Mouse (Mus musculus) MEL-GATA-1-ER (cell line): ENCODE measurements around the gene 0610030E20Rik.

Source experiments
- DNase-seq: peaks from one replicate; pipeline ENCODE4 v3.0.0-alpha.2; 2012; ENCODE audit warnings: low read depth; ENCODE audit errors: extremely low read depth

0610030E20Rik gene

GRCm38 (mm10) chr6:72347166-72347941, at the start of gene 0610030E20Rik:
Gene 0610030E20Rik (plus strand): TSS chr6:72347317.
- no peak for DNase-seq

- no peak for DNase-seq
These were observed 49.3 kb upstream of the 0610030E20Rik start for GRCm38 (mm10) chr6:72297825-72298224.

DNA sequence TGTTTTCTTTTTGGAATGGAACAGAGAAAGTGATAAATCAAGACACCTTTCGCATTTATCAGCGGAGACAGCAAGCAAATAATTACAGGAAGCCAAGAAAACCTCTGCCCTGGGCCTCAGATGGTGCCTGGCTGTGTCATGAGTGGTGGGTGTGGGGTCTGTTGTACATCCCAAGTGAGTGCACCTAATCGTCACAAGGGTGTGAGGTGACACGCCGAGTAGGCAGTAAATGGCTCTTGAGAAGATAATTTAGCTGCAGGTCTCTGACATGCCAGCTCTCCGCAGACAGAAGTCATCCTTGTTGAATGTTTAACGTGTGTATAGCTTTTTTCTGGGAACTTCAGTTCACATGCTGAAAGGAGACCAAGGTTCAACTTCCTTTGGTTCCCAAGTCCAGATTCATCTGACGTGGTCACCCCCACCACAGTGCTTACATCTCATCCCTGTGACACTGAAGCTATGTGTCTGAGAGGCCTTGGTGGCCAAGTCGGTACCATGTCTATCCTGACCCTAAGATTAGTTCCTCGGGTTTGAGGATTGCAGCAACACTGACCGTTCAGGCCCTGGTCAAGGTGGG, 44.7 kb upstream of the 0610030E20Rik start:
- no peak for DNase-seq

- no peak for DNase-seq
These were observed 43.6 kb upstream of the 0610030E20Rik start for GRCm38 (mm10) chr6:72303510-72303909.

DNA sequence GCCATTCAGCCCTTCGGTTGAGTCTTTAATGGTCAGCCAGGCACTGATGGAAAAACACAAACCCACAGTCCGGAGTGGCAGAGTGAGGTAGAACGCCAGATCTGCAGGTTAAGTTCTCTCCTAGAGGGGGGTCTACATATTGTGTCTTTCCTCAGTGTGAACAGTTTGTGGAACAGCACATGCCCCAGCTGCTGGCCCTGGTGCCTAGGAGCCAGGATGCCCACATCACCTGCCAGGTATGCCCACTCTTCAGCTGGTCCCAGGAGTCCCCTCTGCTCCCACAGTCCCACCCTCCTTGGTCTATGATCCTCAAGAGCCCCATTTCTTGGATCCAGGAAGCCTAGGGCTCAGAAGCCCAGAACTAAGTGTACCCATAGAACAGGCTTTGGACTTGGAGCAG, 34.9 kb upstream of the 0610030E20Rik start:
- DNase-seq: no peak

- DNase-seq: no peak
These were observed 33.8 kb upstream of the 0610030E20Rik start for GRCm38 (mm10) chr6:72313124-72313867.

- no peak for DNase-seq
These were observed 31.7 kb upstream of the 0610030E20Rik start for GRCm38 (mm10) chr6:72315384-72315783.

DNA sequence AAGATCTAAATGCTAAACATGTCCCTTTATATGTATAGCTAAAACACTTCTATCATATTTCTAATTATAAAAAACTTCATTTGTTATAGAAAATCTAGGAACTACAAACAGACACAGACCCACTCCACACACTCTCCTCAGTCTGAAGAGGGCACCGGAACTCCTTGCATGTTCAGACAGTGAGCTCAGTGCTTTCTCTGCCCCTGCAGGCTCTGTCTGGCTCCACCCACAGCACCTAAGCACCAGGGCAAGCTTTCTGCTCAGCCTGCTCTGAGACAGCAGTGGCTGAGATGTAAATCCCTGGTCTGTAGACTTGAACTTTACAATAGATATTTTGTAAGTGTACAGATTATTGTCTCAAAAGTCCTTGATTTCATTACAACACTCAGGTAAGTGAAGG, 31.1 kb upstream of the 0610030E20Rik start:
- DNase-seq: no peak

DNA sequence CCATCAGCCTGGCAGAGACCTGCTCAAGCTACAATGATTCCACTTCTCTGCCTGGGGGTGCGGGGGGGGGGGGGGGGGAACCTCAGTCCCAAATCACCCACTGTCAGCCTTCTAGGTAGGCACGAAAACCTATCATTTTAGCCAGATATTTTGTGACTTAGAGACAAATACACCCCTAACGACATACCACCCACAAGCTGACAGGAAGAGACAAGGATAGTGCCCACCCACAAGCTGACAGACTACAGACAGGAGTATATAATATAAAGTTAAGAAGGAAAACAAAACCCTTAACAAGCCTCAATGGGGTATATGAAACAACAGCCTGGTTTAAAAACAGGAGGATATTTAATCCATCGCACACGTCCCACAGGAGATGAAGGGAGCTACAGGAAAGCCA, 28.7 kb upstream of the 0610030E20Rik start:
- DNase-seq: no peak

DNA sequence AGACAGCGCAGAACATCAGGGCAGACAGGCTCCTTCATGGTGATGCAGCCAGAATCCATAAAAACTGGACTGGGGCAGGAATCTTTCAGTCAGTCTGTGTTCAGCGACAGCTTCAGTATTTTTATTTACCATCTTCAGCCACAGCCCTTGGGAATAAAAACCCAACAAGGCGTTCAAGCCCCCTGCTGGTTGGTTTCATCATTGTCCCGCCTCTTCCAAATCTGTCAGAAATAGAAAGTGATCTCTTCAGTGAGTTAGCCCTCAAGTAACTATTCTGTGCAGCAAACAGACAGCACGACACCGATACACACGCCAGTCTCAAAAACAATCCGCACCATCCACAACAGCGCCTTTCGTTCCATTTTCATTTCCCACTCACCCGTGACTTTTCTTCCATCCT, 28.1 kb upstream of the 0610030E20Rik start:
- no peak for DNase-seq

DNA sequence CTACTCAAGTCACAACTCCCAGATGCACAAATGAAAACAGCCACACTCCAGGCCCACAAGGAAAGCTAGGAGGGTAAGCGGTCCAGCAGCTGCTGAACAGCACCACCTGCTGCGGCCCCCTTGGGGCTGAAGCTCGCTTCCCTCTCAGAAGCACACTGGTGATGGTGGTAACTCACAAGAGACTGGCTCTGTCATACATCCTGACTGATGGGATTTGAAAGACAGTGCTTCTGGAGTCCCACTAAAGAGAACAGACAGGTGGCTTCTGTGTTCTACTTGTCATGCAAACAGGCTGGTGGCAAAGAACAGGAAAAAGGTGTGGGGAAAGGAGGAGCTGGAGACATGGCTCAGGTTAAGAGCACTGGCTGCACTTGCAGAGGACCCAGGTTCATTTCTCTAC, 24.2 kb upstream of the 0610030E20Rik start:
- no peak for DNase-seq

GRCm38 (mm10) chr6:72323786-72324508, 23.2 kb upstream of the 0610030E20Rik start:
- DNase-seq: no peak

DNA sequence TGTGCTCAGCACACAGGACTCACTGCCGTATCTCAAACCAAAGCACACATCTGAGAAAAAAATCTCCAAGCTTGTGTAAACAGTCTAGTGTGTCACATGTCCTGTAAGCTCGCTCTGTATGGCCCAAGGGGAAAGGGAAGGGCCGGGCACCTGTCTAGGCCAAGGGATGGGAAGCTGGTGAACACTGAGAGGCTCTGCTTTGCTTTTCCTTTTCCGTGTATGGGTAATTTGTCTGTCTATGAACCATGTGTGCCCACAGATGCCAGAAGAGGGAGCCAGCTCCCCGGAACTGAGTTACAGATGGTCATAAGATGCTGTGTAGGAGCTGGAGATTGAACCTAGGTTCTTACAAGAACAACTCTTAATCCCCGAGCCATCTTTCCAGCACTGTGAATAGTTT, 20.8 kb upstream of the 0610030E20Rik start:
- no peak for DNase-seq

DNA sequence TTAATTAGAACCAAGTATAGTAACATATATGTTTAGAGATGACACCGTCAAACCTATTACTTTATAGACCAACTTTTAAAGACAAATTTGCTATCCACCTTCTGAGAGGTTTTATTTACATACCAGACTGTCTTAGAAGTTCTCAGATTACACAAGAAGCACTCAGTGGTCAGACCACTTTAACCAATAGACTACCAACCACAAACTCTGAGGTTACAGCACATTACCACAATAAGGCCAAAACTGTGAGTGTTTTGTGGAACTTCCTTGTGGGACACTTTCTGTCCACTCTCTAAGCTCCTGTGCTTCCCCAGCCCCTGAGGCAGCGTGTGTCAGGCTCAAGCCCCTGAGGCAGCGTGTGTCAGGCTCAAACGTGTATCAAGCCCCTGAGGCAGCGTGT, 18.1 kb upstream of the 0610030E20Rik start:
- DNase-seq: no peak

DNA sequence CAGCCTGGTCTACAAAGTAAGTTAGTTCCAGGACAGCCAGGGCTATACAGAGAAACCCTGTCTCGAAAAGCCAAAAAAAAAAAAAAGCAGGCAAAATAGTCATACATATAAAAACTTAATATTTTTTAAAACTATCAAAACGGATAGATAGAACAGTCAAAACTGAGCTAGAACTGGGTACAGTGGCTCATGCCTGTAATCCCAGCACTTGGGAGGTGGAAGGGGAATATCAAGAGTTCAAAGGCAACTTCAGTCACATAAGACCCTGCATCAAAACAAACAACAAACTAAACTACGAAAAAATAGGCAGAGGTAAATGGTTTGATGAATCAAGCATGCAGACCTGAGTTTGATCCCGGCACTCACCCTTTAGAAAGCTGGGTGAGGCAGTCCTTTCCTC, 17.0 kb upstream of the 0610030E20Rik start:
- no peak for DNase-seq

DNA sequence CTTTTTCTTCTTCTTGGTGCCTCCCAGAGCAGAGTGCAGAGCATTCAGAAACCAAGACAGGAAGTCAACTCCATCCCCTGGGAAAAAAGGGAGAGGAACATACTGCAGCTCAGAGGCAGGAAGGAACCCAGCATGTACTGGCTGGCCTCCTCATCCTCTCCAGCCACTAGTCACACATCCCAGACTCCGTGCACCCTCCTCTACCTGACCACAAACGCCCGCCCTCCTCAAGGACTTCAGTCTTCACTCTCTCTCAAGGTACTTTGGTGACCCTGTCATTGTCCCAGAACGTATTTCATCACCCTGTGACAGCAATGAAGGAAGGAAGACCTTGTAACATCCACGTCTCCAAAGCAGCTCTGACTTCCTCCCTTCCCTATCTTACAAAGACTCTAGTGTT, 14.0 kb upstream of the 0610030E20Rik start:
- no peak for DNase-seq

- no peak for DNase-seq
These were observed 6.6 kb upstream of the 0610030E20Rik start for GRCm38 (mm10) chr6:72340481-72340880.

- no peak for DNase-seq
These were observed 2.6 kb upstream of the 0610030E20Rik start for GRCm38 (mm10) chr6:72344396-72345073.

DNA sequence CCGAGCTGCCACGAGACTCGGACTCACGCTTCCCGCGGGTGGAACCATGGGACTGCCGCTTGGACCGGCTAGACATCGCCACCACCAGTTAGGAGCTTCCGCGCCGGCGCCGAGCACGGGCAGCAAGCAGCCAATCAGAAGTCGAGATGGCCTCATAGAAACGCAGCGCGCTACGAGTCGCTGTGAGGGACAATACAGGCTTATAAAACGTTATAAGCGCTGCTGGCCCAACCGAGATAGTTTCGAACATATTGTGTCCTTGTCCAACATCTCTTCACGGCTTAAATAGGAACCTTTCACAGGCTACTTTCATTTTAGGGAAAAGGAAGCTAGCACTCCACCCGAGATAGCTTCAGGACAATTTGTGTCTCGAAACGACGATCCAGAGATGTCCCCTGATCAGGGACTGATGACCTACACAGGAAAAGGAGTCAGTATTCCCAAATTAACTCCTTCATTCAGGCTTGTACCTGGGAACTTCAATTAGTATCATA, 2.0 kb upstream of the 0610030E20Rik start, which contains the start of gene Usp39:
TSS of gene Usp39 (minus strand) at position 111 of the 494 bp plus-strand sequence.
- peak; percentile 93 for DNase-seq

DNA sequence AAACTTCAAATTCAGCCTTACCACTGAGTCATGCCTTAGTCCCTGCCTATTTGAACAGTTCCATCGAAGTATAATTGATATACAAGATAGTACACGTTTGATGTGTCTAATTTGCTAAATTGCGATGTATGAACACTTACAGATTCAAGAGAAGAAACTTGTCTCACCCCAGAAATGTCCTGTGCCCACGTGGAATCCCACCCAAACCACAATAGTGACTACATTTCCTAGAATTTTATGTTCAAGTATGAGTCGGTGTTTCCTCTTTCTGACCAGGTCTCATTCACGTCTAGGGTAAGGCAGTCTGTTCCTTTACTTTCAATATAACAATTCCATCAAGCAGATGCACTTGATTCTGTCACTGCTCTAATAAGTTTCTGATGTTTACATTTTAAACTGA, 1.5 kb upstream of the 0610030E20Rik start:
- DNase-seq: peak; percentile 70

GRCm38 (mm10) chr6:72346261-72346660, 856 bp upstream of the 0610030E20Rik start:
- DNase-seq: no peak
